Mouse (Mus musculus) T-helper 2 cell (primary cell): ENCODE measurements at regions not wholly inside any gene's neighbourhood (a gene's known extent, or its start where the extent isn't known, plus 50 kb on each side); places are given as distances from the start of the nearest gene placed in this dataset.

Experiments
- in situ Hi-C: fragments of 300-600 bp; cut with MboI, MseI; formaldehyde crosslinking; loops from one replicate; pipeline ENCODE4 v1.15.1; 2025; ENCODE audit warnings: high pct_unique_total_duplicates

DNA sequence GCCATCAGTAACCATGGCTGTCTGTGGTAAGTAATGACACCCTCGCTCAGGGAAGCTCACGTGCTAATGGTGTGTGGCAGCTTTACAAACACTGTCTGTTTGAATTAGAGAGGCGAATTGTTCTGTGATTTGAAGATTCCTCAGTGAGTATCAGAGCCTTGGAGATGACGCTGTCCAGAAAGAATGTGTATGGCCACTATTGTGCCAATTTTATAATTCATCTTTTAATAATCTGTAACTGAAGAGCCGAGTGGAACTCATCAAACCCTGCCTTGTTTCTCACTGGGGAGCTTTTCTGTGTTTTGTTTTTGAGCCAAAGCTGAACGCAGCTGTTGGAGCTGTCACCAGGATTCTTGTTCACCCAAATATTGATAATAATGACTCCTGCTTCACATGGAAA lies 171.7 kb downstream of the Dact1 start:
- in situ Hi-C loops, result no loop called here

DNA sequence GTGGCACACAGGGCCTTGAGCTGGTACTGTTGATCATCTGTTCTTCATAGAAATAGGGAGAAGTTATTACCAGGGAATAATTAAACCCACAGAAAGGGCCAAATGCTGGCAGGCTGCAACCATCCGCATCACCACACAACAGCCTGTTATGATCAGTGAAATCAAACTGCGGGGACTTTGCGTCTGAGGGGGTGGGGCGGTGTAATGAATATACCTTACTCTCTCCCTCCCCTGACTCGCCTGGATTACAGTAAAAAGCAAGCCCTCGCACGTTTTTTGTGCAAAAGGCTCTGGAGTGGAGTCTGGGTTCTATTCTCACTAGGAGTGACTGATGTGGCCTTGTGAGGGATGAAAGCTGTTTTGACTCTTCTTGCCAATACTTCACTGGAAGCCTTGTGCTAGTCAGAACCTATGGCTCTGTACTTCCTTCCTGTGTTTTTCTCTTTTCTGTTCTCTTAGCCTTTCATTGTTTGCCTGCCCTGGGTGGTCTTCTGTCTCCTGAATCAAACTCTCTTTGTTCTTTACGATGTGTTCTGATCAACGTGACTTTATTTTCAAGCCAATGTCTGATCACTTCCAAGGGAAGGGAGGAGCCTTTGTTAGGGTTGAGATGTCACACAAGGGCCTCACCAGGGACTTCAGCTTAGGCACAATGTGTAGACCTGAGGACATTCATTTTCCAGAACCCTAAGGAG lies 172.4 kb downstream of the Dact1 start:
- in situ Hi-C loops, result no loop called here

DNA sequence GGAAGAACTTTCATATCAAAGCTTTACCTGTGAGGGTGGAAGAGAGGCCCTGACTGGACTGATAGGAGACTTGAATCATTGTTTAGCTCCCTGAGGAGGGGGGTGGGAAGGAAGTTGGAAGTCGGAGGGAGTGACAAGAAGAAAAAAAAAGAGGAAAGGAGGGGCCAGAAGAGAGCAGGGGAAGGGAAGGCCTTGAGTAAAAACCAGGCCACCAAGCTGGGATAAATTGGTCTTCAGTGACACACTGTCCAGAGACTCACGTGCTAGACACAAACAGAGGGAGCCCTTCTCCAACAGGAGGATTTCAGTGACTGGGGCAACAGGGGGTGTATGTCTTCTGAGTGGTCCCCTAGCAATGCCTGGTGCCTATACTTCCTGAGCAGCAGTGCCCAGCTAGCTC lies 172.9 kb downstream of the Dact1 start:
- in situ Hi-C loops, result no loop called here

DNA sequence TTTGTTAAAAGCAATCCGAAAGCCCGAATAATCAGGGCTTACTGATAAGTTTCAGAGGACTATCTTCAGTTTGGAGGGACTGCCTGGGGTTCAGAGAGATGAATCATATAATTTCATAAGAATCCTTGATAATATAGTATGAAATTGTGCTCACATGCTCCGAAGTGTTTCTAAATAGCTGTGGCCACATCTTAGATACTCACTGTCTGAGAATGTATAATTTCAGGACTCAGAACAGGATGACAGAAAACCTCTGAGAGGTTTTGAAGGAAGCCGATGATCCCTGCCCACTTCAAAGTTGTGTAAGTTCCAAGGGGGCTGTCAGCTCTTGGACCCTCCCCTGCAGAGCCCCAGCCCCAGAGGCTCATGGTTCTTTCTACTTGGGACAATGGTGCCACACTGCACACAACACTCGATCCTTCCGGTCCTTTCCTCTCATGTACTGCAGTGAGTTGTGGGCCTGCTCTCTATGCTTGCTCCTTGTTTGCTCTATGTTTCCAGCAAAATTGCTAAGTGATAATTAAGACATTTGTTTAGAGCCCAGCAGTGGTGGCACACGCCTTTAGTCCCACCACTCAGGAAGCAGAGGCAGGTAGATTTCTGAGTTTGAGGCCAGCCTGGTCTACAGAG lies 174.0 kb downstream of the Dact1 start:
- in situ Hi-C loops, result no loop called here

DNA sequence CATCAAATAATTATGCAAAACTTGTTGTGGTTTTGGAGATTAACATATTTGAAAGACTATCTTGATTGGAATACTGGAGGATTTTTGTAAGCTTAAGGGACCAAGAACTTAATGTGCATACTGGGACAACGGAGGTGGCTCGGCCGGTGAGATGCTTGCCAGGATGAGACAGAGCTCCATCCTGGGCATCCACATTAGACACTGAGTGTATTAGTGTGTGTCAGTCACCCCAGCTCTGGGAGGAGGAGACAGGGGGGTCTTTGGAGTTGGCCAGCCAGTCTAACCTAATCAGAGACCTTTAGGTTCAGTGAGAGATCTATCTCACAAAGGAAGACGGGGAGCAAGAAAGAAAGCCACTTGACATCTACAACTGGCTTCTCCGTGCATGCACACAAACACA lies 174.6 kb downstream of the Dact1 start:
- in situ Hi-C loops, result no loop called here

DNA sequence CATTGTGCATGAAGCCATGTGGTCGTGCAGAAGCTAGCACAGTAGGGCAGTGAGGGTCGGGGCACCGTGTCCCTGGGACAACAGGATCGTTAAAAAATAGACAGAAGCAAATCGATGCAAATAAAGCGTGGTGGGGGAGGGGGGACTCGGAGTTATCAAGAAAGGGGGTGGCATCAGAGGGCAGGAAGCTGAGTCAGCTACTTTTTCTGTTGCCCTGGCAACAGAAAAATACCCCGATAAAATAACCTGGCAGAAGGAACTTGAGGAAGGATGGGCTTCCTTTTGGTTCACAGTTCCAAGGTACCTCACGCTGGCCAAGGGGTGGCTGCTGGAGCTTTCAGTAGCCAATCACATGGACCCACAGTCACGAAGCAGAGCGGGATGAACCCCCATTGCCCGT lies 176.4 kb downstream of the Dact1 start:
- in situ Hi-C loops, result no loop called here

DNA sequence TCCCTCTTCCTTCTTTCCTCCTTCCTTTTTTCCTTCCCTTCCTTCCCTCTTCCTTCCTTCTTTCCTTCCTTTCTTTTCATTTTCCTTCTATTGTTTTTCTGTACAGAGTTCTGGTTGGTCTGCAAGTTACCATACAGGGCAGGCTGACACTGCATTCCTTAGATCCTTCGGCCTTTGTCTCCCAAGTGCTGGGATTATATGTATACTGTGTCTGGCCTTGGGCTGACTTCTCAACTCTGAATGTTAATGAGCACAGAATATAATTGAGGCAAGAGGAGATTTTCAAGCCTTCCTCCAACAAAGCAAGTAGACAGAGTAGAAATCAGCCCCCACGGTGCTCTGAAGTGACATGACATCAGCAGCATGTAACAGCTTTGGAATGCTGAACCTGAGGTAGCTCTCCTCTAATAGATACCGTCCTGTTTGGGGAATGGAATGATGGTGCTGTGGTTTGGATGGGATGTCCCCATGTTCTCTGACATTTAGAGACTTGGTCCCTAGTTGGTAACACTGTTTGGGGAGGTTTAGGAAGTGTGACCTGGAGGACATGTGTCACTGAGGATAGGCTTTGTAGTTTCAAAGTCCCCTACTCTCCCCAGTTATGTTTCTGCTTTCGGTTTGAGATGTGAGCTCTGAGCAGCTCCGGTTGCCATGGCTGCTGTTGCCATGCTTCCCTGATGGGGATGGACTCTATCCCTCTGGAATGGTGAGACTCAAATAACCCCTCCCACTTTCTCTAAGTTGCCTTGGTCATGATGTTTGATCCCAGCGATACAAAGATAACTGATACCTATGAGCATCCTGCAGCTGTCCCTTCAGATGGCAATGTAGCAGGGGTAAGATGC lies 178.1 kb downstream of the Dact1 start:
- in situ Hi-C loops, result no loop called here

DNA sequence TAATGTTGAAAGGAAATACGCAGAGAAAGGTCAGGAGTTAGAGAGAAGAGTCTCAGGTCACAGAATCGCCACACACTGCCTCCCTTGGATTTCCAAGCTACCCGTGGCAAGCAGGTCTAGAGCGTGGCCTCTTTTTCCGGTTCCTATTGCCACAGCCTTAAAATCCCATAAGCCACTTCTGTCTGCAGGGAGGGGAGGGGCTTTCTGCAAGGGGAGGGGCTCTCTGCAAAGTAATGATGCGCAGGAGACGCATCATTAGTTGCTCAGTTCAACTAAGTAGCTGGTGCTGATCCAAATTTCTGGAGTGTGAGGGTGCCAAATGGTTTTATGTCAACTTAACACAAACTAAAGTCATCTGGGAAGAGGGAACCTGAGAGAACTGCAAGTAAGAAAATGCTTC lies 179.6 kb downstream of the Dact1 start:
- in situ Hi-C loops, result no loop called here

DNA sequence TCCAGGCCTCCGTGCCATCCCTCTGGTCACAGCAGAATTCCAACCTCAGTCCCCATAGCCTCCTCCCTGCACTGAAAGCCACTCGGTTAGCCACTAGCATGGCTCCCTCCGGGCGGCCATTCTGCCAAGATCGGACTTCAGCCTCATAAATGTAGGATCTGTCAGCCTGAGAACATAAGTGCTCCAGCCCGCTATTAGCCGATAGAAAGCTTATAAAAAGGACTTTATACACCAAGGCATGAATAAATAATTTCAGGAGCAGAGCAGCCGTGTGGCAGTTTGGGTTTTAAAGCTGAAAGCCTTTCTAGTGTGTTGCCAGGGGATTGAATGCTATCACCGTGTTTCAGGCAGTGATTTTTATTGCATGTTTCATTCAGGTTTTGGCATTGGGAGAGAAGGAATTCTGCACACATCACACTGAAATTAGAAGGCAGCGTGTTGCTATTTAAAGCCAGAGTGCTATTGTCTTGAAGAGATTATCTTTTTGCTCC lies 185.2 kb downstream of the Dact1 start:
- in situ Hi-C loops, result no loop called here

DNA sequence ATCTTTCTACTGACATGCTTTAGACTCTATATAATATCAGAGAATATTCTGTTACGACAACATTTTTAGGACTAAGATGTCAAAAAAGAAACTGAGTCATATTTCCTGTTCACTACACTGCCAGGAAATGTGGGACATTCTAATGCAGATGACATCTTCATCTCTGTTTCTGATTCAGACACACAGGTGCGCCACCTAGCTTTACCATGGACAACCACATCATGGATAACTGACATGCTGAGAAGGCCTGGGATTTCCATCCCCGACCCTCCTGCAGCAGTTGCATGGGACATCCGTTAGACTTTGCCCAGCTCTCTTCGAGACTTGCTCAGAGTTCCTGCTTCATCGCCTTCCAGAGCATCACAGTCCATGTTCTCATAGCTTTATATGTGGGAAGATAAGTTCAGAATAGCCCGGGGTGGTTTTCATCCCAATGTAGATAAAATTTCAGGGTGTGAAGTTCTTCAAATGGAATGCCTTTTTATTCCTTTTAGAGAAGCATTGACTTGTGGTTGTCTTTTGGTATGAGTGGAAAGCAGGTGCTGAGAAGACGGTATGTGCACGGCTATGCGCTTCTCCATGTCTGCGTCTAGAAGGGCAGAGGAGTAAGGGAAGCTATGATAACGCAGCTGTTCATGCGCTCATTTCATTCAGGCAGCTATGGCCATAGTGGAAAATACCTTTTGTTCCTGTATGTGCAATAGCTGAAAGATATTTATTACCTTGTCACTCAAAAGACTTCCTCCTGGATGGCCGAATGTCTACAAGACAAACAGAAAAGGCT lies 188.8 kb downstream of the Dact1 start:
- in situ Hi-C loops, result no loop called here

DNA sequence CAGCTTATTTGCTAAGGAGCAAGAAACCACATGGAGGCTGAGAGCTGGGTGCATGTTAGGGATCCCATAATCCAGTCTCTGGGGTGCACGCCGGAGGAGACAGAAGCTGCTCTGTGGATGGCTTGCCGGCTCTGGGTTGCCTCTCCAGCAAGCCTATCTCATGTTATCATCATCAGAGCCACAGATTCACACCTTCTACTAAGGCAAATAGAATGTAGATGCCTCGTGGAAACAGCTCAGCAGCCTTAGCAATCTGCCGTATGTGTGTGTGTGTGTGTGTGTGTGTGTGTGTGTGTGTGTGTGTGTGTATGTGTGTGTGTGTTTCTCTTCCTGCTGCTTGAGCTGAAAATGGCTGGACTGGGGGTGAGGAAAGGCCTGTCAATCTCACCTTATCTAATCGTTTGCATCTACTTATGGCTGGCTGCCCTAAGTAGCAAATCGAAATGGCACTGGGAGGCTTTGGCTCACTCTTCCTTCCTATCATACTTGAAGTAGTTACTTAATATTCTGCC lies 191.7 kb downstream of the Dact1 start:
- in situ Hi-C loops, result no loop called here

DNA sequence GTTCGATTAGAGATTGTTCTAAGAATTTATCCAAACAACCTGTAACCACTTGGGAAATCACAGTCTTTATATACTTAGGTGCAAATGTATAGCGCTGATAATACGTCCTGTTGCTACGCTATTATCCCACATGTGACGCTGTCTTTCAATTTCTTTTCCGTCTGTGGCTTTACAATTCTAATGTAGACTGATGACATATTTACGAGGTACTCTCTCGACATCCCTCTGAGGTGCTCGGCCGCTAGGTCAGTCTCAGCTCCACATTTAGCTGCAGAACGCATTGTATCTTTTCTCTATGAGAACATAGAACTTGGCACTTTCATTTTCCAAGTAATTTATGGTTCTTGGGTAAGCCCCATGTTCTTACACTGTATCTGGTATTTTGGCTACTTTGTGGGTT lies 193.6 kb downstream of the Dact1 start:
- in situ Hi-C loops, result no loop called here

DNA sequence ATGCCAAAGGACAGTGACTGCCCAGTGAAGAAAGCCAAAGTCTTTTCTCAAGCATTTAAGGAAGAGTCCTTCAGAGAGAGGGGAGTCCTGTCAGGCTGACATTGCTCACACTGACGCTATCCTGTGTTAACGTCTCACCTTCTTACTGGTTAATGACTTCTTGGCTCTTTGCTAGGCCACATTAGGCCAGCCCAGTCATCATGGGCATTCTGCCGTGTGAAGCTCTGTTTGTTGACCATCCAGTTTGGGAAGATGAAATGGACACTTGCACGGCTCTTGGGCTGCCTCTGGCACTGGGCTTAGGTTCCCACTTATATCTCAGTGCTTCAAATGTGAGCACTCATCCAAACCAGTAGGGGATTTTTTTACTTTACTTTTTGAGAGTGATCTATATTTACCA lies 196.5 kb downstream of the Dact1 start:
- in situ Hi-C loops, result no loop called here

DNA sequence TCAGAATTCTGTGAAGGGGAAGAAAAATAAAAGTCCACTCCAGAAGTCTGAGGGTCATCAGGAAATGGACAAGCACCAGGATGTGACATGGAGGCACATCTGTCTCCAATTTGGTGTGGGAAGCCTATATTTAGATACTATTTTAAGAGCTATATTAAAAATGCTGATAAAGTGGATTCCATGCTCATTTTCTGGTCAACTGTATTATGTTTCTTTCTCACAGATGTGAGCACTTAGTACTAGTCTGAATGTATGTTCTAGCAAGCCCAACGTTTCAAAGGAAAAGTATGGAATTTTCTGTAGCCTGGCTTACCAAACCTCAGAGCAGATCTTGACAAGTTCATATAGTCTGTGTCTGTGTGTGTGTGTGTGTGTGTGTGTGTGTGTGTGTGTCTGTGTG lies 197.0 kb downstream of the Dact1 start:
- in situ Hi-C loops, result no loop called here

DNA sequence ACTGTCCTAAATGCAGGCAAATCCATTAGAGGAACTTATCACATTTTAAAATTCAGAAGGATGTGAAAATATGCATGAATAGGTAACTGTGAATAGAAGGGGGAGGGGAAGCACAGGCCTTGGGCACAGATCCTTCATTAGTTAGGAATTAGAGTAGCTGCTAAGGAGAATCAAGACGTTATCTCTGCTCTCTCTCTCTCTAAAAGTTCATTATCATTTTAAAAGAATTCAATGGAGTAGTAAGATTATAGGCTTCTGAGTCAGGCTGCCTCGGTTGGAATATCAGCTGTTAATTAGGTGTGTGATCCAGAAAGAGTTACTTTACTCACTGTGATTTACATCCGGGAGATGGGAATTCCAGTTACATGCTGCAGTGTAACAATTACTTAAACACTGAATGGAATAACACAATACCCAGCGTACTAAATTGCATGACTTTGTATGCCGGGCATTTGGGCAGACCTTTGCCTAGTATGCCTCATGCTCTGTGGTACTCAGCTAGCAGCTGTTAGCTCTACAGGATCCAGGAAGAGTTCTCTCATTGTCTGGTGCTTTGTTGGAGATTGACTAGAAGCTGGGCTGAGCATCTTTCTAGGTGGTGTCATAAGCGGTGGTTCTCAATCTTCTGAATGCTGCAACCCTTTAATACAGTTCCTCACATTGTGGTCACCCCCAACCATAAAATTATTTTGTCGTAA lies 203.4 kb downstream of the Dact1 start:
- in situ Hi-C loops, result no loop called here

DNA sequence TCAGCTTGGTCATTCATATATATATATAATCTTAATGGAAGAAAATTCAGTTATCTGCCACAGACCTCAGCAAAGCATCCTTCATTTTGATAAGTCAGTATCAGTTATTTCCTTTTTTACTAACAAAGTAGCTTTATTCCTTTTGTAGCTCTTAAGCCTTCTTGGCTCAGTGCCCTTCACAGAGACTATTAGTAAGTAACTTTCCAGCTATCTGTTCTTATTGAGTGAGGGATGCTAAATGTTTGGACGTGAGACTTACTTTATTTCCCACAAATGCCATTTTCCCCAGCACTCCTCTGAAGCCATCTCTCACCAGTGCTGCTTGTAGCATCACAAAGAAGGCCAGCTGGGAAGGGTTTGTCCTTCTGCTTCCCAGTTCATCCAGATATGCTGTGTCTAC lies 209.8 kb downstream of the Dact1 start:
- in situ Hi-C loops, result no loop called here

DNA sequence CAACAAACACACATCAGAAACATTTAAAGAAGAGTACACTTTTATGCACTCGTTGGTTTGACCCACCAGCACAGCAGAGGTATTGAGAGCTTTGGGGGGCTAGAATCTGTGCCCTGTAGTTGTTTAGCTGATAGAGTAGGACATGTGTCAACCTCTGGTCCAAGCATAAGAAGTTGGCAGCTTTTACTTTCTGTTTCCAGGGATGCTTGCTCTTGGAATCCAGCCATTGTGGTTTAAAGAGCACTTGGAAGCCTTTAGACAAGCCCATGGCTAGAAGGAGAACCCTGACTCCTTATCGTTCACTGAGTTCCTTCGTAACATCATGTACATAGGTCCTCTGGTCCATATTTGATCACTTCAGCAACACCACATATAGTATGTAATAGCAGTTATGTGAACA lies 212.3 kb downstream of the Dact1 start:
- in situ Hi-C loops, result no loop called here

DNA sequence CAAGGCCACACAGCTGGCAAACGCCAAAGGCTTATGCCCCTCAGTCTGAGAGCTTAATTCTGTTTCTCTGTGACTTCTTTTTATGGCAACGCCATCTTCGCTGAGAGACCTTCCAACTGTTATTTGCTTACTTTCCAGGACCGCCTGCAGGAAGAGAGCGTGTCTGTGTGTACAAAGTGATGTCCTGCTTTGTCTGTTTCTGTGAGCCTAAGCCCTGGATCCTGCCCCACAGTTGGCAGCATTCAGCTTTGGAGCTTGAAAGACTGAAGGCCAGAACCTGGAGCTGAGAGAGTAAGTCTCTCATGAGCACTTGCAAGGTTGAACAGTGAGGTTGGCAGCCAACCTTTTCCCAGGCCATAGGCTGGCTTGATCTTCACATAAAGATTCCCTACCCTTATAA lies 212.8 kb downstream of the Dact1 start:
- in situ Hi-C loops, result no loop called here

DNA sequence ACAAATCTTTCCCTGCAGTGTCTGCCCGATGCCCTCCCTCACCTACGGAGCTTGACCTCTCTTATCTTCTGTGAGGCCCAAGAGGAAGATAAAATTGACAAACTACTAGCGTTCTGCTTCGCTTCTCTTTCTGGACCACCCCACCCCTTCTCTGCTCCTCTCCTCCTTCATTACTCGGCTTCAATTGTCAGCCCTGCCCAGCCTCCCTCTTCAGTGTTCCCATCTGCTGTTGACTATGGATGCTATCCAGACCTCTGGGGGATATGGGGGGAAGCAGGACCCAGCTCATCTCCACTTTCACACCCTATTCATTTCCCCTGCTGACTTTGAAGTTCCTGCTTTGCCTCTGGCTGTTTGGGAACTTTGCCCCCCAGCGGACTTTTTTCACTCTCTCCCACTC lies 214.5 kb downstream of the Dact1 start:
- in situ Hi-C loops, result no loop called here

DNA sequence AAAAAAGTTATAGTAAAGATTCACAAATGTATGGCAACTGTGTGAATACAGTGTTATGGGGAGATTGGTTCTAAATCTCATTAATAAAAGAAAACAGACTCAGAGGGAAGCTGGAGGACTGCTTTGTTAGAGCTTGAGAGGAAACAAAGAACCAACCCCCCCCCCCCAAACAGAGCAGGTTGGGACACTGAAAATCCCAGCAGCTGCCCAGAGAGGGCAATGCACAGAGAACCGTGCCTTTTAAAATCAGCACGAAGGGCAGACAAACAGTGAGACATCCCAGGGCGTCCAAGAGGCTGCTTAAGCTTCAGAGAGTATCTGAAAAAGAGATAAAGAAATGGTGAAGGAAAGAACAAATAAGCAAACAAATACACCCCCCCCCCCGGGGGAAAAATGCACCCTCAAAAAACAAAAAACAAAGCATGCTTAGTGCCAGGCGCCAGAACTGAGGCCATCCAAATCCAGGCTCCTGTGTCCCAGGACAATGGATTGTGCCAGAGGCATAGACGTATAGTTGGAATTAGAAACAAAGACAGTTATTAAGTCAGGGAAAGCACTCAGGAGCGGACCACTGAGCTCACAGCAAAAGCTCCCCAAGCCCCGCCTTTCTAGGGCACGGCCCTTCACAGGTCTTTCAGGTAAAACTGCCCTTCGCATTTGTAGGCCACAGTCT lies 215.7 kb downstream of the Dact1 start:
- in situ Hi-C loops, result no loop called here

DNA sequence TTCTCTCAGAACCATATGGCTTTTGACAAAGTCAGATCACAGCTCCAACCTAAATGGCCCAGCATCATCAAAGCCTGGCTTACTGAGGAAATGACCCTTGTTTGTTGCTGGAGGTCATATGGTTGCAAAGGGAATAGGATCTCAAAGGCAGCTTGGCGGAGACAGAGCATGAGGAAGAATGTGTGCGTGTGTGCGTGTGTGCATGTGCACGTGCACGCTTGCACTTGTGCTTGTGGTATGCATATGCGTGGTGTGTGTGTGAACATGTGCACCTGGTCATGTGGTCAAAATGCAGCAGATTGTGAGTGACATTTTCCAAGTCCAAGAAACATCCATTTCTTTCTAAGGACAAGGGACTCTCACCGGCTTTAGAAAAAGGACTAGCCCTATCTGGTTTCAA lies 216.9 kb downstream of the Dact1 start:
- in situ Hi-C loops, result no loop called here
